Mouse (Mus musculus): ENCODE measurements around the gene Gas2. TPM values are rescaled to one million over a fixed set of nuclear protein-coding genes. Genes with fewer than 3 reads are reported as not detected.

Gene Gas2
- polyA plus RNA-seq, 1 experiment from 2014 or later: 9.1 TPM

Other genes starting within 250 kb of the Gas2 start
- gene Slc17a6, start 240.0 kb upstream of the Gas2 start, polyA plus RNA-seq (2015; fragmentation: Nextera tagmentation; extraction: Ambion mirVana): 0.03 TPM in 1 of 2 replicates, not detected in the other
- 1.7 and 4.6 TPM in 2 replicates for gene Fancf, start 252 bp downstream of the Gas2 start, polyA plus RNA-seq (2015; fragmentation: Nextera tagmentation; extraction: Ambion mirVana)
- 8.1 and 10.5 TPM in 2 replicates for gene Svip, start 144.0 kb downstream of the Gas2 start, polyA plus RNA-seq (2015; fragmentation: Nextera tagmentation; extraction: Ambion mirVana)
- gene 1700015G11Rik, start 153.7 kb downstream of the Gas2 start, polyA plus RNA-seq (2015; fragmentation: Nextera tagmentation; extraction: Ambion mirVana): not detected in 2 replicates

Measured in heart, embryonic 16.5 days (tissue).